Mouse (Mus musculus): ENCODE measurements around the gene Cyp8b1.

Gene Cyp8b1

DNA sequence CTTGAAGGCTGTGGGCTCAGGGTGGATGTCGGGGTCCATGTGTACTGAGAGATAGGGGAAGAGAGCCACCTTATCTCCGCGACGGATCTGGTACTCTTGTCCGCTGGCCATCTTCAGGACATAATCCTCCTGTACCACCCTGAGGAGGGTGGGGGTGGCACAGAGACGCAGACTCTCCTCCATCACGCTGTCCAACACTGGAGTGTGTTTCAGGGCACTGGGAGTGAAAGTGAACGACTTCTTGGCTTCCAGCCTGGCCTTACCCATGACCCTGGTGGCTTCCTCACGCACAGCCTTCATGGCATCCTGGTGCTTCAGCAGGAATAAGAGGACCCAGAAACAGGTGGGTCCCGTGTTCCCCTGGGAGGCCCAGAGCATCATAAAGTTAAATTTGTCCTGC lies 1.0 kb downstream of the Cyp8b1 start:
- in situ Hi-C loops (cut with MboI, MseI) = no loop called here

DNA sequence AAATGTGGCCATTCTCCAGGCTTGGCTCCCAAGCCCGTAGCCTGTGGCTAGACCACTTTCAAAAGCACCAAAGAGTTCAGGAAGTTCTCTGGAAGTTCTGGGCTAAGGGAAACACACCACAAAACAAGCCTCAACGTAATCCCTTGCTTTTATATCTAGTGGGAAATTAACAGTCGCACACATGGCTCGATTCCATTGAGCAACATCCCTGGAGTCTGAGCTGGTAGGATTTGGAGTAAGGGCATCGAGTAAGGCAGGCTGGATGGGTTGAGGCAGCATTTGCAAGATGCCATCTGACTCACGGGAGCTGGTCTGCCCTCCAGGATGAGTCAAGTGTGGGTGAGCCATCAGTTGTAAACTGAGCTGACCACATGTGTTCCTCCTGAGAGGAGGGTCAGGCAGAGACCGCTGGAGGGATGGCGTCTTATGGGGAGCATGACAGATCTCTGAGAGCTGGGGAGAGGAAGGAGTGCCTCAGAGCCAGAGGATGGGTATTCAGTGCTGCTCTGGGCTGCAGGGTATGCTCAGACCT lies 1.8 kb downstream of the Cyp8b1 start:
- in situ Hi-C loops (cut with MboI, MseI) = no loop called here

DNA sequence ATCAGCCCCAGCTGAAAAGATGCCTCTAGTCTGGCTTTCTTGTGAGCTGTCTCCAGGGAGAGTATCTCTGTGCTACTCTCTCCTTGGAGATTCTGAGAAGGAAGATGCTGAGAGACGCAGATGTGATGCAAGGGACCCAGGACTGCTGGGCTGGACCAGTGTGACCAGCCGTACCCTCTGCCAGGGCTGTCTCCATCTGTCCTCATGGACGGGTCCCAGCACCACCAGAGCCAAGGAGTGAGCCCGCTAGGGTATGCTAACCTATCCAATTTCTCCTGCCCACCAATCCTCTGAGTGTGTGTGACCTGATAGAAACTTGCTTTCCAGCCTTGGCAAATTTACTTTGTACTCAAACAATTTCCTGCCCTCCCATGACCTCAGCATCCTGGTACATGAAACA lies 3.3 kb downstream of the Cyp8b1 start:
- in situ Hi-C loops (cut with MboI, MseI) = no loop called here

DNA sequence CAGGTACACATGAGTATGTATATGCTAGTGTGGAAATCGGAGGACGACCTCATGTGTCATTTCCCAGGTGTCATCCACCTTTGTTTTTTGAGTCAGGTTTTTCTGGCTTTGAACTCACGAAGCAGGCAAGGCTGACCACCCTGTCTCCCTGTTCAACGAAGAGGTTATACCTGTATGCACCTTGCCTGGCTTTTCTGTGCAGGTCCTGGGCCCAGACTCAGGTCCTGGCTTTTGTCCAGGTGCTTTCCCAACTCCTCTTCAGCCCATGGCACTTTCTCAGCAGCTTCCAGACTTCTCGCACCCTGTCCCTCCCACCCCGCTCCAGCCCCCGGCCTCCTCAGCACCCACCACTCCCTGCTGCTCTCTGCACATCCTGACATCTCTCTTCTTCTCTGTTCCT lies 4.9 kb downstream of the Cyp8b1 start:
- in situ Hi-C loops (cut with MboI, MseI) = no loop called here

DNA sequence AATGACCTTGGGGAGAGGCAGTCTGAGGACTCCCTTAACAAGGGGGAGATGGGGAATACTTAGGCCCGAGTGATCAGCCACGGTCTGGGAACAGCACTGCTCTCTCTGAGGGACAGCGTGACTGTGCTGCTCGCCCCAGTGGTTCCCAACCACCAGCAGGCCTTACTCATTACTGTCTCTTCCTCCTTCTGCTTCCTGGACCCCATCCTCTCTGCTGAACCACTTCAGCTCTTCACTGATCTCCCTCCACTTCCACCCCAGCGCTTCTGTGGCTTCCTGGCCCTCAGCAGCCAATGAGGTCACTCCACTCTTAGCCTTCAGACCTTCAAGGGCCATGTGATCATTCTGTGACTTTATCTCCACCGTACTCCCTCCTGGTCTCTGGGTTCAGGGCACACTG lies 6.5 kb downstream of the Cyp8b1 start:
- in situ Hi-C loops (cut with MboI, MseI) = no loop called here

DNA sequence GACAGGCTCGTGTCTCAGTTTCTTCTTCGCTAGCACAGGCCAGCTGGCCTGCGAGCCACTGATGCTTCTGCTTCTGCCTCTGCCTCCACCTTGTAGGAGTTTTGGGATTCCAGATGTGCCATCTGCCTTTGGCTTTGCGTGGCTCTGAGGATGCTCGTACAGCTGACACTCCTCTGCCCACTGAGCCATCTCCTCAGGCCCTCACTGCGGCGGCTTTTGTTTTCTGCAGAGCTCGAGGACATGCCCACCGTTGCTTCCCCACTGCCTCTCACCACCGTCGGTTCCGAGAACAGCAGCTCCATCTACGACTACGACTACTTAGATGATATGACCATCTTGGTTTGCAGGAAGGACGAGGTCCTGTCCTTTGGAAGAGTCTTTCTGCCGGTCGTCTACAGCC lies 7.8 kb downstream of the Cyp8b1 start:
- in situ Hi-C loops (cut with MboI, MseI) = no loop called here

DNA sequence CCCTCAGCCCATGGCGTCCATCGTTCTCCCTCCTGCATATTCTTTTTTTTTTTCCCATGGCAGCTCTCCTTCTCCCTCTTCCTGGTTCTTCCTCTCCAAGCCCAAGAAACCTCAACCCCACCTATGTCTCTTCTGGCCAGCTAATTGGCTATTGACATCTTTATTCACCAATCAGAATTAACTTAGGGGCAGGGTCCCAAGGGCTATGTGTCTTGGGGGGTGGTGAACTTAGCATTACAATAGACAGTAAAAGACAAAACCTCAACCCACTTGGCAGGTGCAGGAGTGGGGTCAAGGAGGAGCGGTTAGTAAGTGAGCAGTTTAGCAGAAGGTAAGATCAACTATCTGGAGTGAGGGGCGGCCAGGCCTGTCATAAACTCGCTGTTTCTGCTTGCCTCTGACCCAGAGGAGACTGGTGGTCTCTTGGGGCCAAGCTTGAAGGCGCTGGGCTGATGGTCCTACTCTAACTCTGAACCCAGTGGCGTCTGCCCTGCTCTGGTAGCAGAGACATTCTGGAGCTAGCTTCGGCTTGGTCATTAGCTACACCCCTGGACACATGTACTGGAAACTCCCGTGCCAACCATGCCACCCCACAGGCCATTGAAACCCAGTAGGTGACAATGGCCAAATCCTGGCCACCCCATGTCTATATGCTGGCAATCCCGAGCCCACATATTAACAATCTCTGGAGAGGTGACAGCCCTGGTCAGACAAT lies 8.6 kb downstream of the Cyp8b1 start:
- in situ Hi-C loops (cut with MboI, MseI) = no loop called here

DNA sequence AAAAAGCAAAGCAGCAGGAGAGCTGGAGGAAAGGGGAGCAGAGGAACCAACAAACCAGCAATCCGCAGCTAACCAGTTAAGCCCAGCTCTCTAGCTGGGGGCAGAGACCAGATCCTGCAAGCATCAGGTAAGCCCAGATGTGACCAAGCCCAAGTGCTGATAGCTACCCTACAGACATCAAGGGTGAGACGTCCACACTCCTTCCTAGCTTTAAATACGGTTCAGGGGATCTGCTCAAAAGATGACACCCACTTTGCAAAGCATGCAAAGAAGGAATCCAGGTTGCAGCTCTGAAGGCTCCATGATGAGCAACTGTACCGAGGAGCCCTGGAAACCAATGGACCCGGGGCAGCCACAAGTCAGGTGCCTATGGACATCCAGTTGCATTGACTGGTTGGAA lies 9.6 kb downstream of the Cyp8b1 start:
- in situ Hi-C loops (cut with MboI, MseI) = no loop called here

DNA sequence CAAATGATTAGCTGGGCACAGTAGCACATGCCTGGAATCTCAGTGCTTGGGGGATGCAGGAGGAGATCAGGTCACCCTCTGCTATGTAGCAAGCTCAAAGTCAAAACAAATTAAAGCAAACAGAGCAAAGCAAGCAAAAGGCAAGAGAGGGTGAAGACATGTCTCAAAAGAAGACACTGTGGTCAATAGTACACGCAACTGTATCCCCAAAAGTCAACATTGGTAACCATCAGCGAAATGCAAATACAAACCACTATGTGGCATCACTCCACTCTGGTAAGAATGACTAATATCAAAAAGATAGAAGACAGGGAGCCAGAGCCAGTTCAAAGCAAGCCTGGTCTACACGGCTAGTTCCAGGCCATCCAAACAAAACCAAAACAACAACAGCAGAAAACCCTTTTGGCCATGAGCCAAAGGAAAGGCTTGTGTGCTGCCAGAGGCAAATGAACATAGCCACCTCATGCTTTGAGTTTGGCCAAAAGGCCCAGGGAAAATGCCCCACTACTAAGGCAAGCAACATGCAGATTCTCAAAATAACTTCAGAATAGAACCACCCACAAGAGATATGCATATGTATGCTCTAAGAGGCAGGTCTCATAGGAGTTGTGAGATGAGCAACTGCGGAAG lies 10.4 kb downstream of the Cyp8b1 start:
- in situ Hi-C loops (cut with MboI, MseI) = no loop called here

DNA sequence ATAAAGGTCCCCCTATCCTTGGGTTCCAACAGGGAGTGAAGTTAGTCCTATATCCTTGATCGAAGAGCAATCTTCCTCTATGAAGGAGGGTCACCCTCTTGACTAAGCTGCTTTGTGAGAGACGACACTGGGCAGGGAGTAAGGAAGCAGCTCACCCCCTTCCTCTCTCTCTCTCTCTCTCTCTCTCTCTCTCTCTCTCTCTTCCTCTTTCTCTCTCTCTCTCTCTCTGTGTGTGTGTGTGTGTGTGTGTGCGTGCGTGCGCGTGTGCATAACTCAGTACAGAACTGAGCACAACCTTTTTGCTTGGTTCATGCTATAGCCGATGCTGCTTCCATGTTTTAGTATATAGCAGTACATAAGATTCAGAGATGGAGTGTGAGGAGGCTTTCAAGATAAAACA lies 11.2 kb downstream of the Cyp8b1 start:
- in situ Hi-C loops (cut with MboI, MseI) = no loop called here

DNA sequence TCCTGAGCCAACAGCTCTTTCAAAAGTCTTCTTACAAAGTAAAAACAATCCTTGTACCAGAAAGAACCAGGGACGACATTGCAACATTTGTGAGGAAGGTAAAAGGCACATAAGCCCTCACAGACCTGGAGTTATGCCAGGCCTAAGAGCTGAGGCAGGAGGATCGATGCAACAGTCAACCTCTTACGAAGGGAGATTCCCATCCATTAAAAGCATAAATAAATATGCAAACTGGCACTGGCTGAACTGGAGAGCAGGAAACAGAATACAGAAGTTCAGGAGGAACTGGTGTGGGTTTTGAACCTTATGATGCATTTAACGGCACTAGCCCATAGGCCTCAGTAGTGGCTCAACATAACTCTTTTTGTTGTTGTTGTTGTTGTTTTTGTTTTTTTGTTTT lies 11.8 kb downstream of the Cyp8b1 start:
- in situ Hi-C loops (cut with MboI, MseI) = no loop called here

DNA sequence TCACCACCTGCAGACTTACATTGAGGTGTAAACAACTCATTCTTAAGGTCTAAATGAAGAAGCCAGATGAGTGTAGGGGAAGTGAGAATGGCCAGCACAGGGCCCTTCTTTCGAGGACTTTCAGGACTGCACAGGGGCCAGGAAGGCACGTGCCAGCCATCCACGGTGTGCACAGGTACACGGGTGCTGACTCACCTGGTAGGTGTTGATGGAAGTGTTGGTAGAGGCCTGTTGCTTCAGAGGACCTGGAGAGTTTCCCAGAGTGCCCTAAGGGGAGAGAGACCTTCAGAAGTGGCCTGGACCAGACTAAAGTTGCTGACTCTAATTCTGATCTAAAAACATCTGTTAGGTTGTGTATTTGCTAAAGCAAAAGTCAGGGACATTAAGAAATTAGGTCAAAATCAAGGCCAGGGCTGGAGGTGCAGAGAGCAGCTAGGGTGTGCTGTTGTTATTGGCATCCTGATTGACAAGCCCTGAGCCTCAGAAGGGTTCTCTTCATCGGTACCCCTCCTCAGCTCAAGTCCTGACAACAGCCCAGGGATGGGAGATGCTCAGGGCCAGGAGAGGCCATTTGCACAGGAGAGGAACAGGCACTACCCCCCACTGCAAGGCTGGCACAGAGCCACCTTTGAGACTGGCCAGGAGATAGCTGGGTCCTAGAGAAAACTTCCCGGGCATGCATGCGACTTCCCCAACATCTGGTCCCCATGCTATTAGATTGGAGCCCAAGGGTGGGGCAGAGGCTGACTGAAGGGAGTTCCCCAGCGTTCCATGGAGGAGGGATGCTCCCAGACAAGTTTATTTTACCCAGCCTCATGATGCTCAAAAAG lies 12.4 kb downstream of the Cyp8b1 start:
- in situ Hi-C loops (cut with MboI, MseI) = no loop called here

DNA sequence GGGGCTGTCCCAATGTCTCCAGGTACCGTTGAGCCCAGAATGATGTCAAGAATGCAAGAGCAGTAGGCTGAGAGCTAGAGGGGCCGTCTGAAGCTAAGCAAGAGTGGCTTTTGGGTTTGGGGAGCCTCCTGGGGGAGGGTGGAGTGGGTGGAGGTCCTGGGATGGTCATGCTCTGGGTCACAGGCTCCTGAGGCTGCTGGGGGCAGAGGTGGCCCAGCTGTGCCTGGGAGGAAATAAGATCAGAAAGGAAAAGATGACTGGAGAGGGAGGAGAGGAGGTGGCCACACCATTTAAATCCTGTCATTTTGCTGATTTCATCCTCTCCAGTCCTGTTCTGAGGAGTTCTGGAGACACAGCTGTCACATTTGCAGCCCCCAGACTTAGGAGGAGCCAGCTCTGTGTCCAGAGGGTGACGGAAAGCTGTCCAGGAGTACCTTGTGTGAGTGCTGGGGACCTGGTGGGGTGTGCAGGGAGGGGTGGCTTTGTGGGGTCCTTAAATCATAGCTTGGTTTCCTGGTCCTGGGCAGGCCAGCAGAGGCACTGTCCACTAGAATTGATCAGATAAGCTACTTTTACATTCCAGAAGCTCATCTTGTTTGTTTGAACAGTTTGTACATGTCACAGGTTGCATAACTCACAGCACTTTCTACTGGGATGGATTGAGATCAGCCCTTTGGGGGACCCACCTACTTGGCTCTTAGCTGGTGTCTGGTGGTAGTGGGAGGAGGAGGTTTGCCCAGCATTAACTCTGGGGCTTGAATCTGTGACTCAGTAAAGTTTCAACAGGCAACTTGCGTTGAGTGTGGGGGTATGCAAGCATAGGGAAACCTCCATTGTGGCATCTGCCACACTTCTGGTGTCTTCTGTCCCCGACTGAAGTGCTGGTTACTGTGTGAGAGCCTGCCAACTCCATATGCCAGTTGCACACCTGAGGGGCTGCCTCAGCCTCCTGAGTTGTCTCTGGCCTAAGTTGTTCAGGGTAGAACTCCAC lies 14.1 kb downstream of the Cyp8b1 start:
- in situ Hi-C loops (cut with MboI, MseI) = no loop called here

DNA sequence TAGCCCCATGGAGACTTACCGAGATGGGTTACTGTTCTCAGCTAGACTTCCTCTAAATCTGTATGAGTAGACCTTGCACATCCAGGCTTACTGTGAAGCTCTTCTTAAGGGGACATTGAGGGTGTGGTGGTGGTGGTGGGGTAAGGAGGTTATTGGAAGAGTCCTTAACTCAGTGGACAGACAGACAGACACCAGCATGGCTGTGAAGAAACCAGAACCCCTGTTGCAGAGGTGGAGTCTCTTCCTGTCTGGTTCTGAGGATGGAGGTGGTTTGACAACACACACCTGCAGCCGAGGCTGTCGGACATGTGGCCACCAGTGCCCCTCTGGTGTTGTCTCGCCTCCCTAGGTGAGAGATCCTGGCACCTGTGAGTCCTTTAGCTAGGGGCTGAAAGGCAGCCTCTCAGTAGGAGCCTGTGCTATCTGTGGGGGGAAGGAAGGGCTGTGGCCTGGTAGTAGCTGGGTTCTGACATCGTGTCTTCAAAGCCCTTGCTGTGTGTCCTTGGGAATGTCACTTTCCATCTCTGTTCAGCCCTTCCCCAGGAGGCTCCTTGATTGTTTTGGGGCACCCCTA lies 15.7 kb downstream of the Cyp8b1 start:
- in situ Hi-C loops (cut with MboI, MseI) = no loop called here

DNA sequence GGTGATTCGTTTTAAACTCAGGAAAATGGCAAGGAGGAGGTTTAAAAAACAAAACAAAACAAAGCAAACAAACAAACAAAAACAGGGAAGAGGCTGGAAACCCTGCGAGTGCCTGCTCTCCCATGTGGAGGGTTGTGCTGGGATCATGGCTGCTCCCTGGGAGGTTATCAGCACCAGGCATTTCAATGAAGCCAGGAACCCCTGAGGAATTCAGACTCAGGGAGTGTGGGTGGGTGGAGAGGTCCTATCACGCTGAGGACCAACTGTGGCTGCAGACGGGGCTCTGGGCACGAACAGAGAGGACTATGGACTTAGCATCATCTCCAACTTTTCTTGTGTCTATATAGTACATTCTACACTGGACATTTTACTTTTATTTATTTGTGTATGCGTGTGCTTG lies 16.8 kb downstream of the Cyp8b1 start:
- in situ Hi-C loops (cut with MboI, MseI) = no loop called here

DNA sequence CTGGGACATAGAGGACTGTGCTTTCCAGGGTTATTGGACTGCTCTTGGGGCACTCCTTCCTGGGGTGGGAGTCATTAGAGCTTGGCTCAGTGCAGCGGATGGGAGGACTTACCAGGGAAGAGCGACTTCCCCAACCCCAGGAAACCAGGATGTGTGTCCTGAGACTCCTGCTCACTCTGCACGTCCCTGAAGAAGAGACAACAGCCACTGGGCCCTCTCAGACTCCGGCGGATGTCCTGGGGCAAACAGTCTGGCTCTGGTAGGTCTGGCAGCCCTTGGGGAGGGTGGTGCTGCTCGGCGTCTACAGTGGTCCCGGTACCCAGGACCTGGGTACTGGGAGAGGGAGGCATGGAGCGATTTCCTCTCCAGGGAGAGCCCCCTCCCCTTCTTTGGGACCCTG lies 17.9 kb downstream of the Cyp8b1 start, which contains the start of gene Ackr2:
Gene Ackr2 (plus strand): TSS at position 111 of the 400 bp plus-strand sequence.
- in situ Hi-C loops (cut with MboI, MseI) = no loop called here

DNA sequence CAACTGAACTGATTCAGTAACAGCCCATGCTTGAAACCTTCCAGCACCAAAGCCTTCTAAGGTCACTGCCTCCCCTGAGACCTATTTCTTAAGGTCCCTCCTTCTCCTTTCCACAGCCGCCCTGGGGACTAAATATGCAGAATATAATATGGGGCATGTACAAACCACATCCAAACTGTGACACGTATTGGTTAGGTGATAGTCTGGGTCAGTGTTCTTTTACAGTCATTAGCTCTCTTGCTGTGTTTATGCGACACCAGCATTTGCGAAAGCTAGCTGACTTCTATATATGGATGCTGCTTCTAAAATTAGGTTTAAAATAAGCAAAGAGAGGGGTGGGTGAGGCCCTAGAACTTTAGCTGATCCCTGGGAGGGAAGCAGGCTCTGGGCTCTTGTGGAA lies 19.3 kb downstream of the Cyp8b1 start:
- in situ Hi-C loops (cut with MboI, MseI) = no loop called here

DNA sequence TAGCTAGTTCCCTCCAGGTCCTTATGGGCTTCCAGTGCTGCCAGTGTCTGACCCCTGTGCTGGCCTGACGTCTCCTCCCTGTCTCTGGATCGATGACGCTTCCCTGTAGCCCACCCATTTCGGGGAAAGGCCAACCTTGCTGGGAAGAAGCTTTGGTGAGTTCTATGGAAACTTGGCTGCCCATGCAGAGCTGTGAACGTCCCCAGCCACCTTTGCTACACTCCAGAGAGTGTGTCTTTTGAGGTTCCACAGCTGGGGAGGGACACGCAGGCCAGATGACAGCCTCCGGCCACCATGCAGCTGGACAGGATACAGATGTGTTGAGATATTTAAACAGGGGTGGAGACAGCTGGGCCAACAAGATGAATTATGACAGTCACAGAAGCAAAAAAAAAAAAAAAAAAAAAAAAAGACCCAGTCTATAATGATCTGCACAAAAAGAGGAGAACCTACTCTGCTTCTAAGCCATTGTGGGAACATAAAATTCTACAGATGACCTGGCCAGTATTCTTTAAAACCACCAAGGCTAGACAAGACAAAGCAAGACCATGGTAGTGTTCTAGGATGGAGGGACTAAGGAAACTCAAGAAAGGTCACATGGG lies 20.6 kb downstream of the Cyp8b1 start:
- in situ Hi-C loops (cut with MboI, MseI) = no loop called here

DNA sequence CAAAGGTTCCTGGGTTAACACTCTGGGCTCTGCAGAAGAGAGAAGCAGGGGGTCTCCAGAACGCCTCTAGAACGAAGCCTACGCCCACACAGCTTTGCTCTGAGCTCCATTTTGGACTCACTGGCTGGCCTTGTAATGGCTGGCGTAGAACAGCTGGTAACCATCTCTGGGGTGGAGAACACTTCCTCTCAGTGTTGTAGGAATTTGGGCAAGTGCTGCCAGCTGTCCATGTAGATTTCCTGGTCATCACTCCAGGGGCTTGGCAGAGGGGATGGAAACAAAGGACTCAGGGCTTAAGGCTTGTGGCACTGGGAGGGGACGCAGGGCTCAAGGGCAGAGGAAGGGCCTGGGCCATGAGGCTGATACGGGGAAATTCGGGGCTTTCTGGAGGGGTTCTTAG lies 21.7 kb downstream of the Cyp8b1 start:
- in situ Hi-C loops (cut with MboI, MseI) = no loop called here

DNA sequence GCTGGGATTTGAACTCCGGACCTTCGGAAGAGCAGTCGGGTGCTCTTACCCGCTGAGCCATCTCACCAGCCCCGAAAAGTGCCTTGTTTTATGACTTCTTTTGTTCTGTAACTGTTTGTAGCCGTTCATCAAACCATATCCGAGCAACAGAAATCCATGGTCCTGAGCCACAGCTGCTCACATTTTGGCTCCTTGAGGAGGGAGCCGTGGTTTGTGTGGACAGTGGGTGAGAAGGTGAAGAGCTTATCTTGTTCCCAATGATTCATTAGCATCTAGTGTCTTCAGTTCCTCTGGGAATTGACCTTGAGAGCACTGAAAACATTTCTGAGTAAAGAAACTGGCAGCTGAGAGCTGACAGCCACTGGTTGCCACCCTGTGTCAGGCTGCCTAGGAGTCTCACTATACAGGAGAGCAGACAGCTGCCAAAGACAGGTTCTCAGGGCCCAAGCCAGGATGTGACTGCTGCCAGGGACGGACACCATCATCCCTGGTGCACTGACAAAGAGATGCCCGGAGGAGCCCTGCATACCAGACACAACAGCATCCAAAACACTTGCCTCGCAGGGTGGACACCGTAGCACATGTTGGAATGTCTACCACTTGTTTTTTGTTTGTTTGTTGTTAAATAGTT lies 23.9 kb downstream of the Cyp8b1 start:
- in situ Hi-C loops (cut with MboI, MseI) = no loop called here
